Mouse (Mus musculus) right cerebral cortex, postnatal 36 days (tissue): ENCODE measurements at regions not wholly inside any gene's neighbourhood (a gene's known extent, or its start where the extent isn't known, plus 50 kb on each side); places are given as distances from the start of the nearest gene placed in this dataset.
A peak's percentile ranks its signal among the peaks of the same experiment; 100 is the strongest.

ENCODE experiments used
- DNase-seq, 2 experiments: peaks; one replicate each; pipeline ENCODE4 v3.0.0; 2022; ENCODE audit warnings: low spot score in 2 of 2, mixed read lengths in 1 of 2

DNA sequence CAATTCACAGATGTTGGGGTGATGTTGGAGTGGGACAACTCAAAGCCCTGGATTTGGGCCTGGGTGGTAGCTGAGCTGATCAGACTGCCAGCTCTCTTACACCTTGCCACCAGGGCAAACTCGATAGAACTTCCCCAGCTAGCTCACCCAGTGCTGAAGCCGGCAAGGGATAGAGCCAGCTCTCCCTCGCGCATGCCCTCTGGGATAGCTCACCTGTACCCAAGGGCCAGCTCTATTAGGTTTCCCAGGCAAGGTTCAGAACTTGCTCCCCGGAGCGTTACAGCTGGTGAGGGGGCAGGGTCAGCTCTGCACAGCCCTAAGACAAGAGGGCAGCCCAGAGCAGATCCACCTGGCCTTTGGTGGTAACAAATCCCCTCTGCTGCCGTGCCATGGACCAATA, 54.1 kb upstream of the 1700012A03Rik start:
- DNase-seq, result no peak

DNA sequence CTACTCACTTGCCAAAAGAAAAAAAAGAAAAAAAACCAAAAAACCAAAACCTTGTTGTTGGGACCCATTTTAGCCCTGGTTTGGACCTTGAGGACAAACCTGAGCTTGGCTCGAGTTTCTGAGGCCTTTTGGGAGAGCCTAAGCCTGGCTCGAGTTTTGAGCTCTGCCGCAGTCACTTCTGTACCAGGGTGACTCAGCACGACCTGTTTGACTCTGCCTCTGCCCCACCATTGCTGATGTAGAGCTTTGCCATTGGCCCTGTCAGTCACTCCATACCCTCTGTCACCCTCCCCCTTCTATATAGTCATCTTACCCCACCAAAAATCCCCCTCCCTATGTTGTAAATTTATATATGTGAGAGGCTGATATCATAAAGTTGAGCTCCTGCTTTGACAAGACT, 54.8 kb upstream of the 1700012A03Rik start:
- DNase-seq, result no peak

DNA sequence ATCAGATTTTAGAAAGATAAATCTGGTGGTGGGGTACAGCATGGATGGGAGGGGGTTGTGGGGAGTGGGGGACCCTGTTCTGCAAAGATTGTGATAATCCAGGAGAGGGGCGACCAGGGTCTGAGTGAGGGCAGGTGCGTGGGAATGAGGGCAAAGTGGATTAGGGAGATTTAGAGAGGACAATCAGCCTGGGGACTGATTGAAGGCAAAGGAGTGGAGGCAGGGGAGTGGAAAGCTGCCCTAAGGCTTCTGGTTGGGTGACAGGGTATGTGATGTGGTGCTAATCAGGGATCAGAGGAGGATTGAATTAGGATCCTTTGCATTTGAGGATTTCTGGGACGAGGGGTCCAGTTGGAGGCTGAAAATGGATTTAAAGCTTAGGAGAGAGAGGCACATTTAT, 64.3 kb upstream of the 1700012A03Rik start:
- DNase-seq, result no peak

DNA sequence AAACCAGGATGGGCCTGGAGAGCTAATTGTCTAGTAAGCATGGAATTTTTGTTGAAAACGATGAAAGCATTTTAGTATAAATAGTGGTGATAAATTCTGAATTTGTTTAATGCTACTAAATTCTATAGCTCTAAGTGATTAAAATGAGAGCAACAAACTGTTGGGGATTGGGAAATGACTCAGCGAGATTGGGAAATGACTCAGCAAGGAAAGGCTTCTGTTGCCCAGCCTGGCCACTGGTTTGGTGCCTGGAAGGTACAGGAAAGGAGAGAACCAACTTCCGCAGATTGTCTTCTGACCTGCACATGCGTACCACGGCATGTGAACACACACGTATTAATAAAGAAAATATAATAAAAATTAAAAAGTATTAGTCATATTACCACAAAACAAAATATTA, 73.3 kb upstream of the 1700012A03Rik start:
- no peak for DNase-seq

DNA sequence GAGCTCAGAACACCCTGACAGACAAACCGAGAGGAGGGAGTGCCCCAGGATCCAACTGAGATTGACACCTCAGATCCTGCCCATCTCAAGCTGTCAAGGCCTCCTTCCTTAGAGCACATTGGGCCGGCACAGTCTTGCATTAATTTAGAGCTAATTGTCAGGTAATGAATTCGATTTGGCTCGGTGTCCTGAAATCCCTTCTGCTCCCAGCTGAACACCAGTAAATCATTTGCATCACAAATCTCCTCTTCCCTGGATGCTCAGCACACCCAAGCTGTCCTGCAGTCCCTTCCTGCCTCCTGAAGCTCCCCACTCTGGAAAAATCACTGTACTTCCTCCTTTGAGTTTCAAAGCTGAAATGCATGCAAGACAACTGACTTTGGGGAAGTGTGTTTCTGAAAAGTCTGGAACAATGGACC, 102.0 kb upstream of the 1700012A03Rik start:
- DNase-seq, result no peak

DNA sequence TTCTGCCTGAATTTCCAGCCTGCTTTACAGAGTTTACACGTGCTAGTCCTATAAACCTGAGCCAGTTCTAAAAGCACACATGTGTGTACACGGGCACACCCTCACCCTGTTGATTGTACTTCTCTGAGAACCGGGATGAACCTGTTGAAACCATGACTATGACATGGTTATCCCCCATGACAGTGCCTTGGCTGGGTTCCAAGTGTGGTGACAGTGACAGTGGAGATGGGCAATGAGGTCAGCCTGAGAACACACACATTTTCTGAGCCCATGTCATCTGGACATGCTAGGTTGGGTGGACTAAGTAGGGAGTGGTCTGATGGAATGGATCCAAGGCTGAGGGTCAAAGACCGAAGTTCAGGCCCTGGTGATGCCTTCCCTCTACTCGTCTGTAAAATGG, 103.5 kb upstream of the 1700012A03Rik start:
- no peak for DNase-seq

DNA sequence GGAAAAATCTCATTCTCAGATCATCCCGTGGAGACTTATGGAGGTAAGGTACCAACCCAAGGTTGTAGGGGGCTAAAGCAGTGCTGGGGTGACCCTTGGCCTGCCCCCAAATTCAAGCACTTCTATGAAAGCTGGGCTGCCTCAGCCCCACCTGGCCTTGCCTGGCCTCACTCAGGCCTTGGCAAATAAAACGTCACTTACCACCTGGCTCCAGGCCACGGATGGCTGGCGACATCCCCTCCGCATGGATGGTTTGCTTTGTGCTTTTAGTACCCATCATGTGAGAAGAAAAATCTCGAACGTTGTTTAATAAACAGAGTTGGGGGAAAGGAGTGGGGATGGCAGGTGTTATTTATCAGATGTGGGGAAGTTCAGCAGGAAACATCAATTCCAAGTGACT, 104.7 kb upstream of the 1700012A03Rik start:
- no peak for DNase-seq

DNA sequence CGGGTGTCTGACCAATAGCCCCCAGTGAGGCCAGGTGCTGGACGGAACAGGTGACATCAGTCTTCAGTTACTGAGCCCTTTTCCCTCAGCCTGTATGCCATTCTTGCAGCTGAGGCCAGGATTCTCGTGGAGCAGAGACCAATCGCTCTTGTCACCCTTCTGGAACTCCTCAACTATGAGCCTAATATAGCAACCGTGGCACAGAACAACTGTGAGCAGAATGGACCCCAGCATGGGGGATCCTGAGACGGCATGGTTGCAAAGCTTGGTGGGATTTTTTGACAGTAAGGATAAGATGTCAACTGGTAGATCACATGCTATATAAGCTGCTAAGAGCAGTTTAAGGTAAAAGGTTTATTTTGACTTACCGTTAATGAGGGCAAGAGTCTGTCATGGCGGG, 105.5 kb upstream of the 1700012A03Rik start:
- DNase-seq, result no peak

DNA sequence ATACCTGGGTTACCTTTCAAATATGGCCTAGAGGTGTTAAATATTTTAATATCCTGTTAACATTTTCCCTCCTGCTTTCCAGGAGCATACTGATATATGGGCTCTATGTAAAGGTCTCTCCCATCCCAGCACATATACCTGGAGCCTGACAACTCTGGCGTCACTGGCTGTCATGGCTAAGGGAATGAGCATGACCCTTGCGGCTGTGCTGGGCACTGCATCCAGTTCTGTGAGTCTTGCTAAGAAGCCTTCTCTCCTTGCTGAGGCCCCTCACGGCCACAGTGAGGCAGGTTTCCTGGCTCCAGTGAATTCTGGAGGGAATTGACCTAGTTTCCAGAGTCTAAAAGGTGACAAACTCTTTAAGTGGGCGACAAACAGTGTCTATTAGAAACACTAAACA, 107.3 kb upstream of the 1700012A03Rik start:
- DNase-seq, result no peak

DNA sequence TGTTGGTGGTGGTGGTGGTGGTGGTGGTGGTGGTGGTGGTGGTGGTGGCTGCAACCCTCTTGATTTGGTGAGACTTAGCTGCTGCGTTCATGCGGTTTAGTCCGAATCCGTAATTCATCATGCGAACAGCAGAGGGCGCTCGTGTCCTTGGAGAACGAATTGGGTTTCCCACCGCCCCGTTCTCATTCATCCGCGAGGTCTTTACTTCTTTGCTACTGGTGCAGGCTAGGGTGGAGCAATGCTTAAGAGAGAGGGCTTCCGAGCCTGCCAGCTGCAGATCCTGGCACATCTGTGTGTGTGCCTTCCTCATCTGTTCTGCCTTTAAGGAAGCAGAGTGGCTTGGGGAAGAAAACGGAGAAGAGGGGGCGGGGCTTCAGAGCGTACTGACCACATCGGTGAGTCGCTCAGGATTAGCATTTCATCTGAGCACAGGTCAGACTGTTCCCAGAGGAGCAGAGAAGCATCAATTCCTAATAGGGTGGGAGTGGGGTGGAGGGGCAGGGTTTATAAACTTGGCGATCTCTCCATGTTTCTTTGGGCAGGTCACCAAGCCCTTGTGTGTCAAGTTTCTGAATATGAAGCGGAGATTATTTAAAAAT, 111.7 kb upstream of the 1700012A03Rik start:
- DNase-seq, result peak; percentile 69 to 76

DNA sequence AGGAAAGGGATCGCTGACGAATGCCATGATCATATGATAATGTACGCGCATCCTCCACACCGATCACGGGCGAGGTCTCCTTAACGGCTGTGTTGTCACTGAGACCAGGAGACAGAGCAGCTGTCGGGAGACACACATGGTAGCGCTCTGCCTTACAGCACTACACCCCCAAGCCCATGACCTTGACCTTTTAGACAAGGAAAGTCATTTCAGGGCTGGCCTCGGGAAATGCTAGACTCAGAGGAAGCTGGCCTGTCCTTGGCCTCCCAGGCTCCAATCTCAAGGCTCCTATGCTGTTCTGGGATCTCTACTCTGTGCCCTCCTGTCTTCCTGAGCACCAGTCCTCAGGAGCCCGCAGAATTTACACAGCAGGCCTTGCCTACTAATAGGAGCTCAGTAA, 112.9 kb upstream of the 1700012A03Rik start:
- DNase-seq, result no peak

DNA sequence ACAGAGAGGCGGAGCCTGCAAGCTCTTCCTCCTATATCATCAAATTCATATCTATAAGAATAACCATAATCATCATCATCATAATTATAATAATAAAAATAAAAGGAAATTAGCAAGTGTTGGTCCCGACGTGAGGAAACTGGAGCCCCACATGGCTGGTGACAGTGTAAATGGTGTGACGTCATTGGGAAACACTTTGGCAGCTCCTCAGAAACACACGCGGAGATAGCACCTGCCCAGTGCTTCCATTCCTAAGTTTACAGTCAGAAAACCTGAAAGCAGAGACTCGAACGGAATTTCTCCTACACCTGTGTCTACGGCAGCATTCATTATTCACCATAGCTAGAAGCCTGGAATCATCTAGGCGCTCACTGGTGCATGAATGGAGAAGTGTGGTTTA, 115.2 kb upstream of the 1700012A03Rik start:
- DNase-seq, result no peak

DNA sequence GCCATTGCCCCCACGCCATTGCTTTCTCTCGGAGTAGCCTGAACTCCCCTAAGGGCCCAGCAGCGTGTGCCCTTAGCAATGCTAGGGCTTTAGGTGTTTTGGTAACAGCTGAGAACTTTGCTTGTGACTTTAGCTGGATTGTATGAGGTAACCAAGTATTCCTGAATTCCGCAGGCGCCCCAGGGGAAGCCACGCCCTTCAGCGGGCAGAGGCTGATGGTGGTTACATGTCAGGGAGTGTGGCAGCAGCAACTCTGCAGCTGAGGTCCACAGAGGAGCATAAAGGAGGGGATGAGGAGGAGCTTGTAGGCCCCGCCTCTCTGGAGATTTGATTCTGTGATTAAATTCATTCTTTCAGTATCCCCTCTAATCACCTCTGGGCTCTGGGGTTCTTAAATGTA, 116.1 kb upstream of the 1700012A03Rik start:
- no peak for DNase-seq

DNA sequence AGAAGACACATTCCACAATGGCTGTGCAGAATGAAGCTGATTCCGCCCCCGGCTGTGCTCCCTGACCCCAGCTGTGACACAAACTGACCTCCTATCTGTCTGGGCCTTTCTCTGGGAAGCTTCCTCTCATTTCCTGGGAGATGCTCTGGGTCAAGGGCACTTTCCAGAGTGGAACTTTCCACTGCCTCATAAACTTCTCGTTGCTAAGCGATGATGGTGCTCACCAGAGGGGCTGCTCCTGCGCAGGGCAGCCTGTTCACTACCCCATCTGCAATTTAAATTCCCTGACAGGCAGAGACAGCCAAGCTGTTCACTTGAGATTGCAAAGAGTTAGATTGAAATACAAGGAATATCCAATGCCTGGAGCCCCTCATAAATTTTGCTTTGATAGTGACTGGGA, 116.7 kb upstream of the 1700012A03Rik start:
- DNase-seq, result no peak

DNA sequence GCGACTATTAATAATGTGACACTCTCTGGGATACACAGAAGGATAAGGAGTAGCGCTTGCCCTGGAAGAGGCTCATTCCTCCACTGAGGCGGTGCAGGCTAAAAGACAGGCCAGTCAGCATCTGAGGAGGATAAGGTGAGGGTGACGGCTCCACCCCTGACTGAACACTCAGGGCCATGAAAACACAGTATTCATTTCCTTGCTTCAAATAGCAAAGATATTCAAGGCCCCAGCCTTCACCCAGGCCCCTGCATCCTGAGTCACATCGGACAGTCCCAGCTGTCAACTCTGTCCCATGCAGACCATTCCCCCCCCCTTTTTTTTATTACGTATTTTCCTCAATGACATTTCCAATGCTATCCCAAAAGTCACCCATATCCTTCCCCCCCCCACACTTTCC, 118.9 kb upstream of the 1700012A03Rik start:
- no peak for DNase-seq

DNA sequence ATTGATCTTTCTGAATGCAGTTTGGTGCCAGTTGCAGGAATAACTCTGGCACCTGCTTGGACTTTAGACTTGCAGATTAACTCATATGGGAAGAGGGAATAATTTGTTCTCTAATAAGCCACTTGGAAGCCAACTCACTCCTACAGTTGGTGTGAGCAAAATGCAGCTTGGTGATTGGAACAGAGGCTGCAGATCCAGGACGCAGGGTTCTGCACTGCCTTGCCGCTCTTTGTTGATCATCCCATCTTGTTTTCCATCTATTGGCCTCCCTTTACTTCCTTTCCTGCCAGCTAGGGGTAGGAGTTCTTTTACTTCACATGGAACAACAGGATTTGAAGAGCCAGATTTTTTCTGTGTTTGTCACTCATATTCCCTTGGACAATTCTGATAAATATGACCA, 120.9 kb upstream of the 1700012A03Rik start:
- DNase-seq, result no peak

DNA sequence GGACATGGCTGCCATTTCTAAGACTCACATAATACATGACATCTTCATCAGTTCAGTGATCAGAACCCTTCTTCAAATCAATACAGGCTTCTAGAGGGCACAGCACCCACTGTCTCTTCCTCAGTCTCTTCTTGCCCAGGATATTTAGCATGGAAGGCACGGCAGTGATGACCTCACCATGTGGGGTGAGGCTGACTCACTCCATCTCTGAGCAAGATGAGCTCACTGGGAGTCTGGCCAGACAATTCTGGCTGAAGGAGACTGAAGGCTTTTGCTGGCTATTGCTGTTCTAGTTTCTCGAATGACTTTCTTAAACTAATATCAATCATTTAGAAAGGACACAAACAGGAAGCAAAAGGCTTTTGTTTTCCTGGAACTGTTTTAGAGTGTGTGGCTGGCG, 122.9 kb upstream of the 1700012A03Rik start:
- no peak for DNase-seq

DNA sequence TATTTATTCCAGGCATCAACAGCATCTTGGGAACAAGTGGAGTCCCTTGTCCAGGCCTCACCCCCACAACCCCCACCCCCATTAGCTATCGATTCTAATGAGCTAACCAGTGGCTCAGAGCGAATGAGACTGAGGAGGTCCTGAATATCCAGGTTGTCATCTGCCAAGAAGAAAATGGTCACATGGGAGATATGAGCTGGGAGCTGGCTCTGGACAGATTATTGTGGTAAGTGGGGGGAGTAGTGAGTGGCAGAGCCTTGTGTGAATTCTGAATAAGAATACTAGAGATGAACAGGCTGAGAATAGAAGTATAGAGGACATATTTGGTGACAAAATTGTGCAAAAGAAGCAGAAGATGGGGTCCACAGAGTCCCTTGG, 125.4 kb upstream of the 1700012A03Rik start:
- no peak for DNase-seq

DNA sequence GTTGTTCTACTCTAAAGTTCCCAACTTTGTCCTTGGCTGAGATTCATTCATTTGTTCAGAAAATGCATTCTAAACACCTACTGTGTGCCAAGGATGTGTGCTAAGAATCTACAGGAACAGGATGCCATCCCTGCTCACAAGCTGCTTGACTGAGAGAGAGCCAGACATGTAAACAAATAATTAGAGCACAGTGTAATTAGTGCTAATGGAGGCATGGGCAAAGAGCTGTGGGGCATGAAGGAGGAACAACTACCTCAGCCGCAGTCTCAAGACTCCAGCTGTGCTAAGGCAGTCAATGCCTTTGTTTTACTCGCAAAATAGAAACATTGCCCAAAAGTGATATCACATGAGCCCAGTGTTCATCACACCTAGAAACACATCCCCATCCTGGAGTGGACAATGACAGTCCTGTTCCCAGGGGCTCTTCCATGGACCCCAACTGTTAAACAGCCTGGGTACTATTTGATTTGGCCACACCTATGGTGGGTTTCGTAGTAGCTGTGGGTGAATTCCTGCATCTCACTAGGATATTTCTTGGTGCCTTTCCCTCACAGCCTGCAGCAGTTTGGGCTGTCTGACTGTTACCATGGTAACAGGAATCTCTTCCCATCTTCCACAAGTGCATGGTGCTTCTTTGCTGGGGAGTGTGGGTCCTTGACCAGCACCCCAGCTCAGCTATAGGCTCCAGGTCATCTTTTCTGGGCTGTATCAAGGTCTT, 125.9 kb upstream of the 1700012A03Rik start:
- peak in 1 of 2 experiments; percentile 32 for DNase-seq

DNA sequence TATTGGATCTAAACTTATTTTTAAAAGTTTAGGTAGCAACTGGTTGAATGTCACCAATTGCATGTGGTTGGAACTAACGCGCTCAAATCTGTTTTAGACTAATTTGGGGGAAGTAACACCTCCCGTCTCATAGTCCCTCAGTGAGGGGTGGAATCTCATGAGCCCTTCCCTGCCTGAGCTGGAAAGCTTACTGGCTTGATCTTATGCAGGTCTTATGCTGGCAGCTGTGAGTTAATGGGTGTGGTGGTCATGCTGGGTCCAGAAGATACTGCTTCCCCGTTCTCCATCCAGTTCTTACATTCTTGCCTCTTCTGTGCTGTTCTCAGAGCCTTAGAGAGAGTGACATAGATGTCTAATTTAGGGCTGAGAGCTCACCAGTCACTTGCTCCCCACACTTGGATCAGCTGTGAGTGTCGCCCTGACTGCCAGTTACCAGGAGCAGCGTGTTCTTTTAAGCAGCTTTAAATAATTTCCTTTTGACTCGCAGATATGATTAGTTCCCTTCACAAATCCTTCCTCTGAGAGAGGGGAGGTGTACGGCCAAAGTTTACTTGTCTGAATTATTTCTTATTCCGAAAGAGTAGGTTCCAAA, 128.4 kb upstream of the 1700012A03Rik start:
- peak; percentile 17 to 36 for DNase-seq

DNA sequence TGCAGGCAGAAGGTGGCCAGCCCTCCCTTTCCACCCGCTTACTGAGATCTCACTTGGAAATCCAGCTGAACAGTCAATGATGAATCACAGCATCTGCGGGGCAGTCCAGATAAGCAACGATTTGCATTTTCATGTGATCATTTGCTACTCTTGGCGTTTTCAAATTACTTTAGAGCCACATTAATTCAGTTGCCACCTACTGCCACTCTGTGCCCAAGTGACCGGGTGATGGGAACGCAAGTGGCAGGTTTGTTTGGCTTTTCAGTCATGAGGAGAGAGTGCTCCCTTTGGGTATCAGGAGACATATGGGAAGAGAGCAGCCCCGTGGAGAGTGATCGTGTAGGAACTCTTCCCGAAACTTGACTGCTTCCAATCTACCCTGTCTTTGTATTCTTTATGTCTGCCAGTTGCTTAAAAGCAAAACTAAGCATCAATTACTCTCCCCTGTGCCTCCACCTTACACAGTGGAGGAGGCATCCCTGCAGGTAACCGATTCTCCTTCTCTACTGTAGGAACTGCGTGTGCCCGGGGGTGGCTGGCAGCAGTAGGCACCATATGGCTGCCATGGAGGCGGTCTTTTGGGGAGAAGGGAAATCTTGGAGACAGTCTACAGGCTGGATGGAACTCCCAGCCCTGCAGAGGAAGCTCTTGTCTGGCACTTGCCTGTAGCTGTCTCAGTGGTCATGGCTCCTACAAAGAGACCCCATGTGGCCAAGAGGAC, 132.5 kb upstream of the 1700012A03Rik start:
- peak; percentile 74 to 77 for DNase-seq

DNA sequence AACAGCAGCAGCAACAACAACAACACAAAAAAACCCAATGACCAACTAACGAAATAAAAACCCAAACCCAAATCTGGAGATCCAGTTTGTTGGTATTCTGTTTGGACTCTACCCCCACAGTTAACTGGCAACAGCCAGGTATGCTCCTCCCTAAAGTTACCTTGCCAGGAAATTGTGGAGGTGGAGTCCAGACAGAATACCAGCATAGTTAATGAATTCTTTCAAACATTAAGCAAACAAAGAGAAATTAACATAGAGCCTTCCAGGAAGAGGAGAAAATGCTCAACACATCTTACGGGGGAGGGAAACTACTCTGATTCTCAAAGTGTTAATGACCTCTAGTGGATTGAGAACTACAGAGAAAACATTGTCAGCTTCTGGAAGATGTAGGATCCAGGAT, 148.3 kb upstream of the 1700012A03Rik start:
- no peak for DNase-seq

DNA sequence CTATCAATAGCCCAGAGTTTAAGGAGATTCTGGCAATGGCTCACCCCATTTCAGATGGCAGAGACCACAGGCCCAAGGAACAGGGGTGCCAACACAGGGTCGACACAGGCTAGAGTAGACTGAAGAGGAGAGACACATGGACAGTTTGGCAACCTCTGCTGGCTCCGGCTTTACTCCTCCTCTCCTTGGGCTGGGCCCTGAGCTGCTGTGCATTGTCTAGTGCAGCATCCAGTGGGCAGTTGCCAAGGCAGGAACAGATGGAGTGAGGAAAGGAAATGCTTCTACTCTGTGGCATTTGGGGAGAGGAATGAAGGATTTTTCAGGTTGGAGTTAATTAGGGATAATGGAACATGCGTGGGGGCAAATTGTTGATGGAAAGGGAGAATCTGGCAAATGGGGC, 151.0 kb upstream of the 1700012A03Rik start:
- DNase-seq, result peak; percentile 24 to 35
